Mouse (Mus musculus) left cerebral cortex, postnatal 14 days (tissue): Measurements from ENCODE around the gene Papola. TPM values are rescaled to one million over a fixed set of nuclear protein-coding genes. Genes with fewer than 3 reads are reported as not detected.

Source experiments
- DNase-seq, 2 experiments: peaks; one replicate each; pipeline ENCODE4 v3.0.0; 2021 to 2022; ENCODE audit warnings: low spot score in 2 of 2, mixed read lengths in 1 of 2
- intact Hi-C: fragments of 180-260 bp; cut with DNase I; formaldehyde crosslinking; loops from one replicate; pipeline ENCODE4 v1.15.1; 2025
- total RNA-seq, 2 experiments: library from RNA; stranded (reverse); gene quantifications; 2 replicates each; pipeline ENCODE4 v1.2.3; 2021

Papola gene
- total RNA-seq, 2 experiments from 2014 or later, result 134 to 143 TPM

DNA sequence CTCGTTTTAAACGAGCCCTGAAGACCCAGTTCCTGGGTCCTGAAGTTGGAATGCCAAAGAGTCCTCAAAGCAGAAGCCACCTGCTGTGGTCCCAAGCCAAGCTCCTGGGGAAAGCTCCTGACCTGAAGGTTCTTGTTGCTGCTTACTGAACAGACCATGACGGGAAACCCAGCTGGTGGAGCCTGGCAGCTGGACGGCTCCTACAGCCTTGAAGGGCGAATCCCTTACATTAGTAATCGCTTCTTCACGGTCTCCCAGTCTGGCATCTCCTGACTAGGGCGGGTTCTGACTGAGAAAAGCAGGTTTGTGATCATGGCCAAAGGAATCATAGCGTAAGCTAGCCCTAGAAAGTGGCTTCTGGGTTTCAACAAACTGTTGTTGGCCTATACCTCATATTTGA is 66.2 kb downstream of the Papola start:
- no peak for DNase-seq
- intact Hi-C loops, result no loop called here

DNA sequence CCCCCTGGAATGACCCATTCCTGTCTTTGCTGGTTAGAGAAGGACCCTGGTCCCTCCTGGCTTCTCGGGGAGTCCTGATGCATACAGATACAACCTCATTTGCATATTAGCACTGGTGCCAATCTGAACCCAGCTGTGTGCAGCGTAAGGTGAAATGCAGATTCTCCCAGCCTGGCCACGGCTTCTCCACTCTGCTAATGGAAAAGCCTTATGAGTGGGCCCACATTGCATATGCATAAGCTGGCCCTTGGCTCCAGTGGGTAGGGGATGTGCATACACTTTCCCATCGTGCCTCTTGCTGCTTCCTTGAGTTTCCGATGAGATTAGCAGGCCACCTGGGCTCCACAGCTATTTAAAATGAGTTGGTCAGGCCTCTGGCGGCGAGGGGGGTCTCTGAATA is 68.3 kb downstream of the Papola start:
- intact Hi-C loops, result no loop called here
- DNase-seq, result no peak

DNA sequence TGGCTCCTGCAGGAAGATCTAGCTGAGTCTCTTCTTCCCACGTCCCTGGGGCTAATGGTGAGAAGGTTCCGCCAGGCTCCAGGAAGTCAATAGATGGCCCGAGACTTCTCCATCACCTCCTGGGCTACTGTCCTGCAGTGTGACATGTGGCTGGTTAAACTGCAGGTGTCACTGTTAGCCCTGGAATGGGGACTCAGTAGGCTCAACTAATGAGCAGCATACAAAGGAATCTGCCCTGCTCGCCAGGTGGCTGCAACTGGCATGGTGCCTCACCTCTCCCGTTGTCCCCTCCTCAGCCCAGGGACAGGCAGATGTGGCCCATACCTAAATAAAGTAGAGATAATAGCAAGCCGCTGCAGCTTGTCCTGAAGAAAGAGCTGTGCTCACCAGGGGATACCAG is 70.1 kb downstream of the Papola start:
- intact Hi-C loops, result loop anchor here (5.0 kb wide), 2 partner anchors 108 to 203 kb away; no protein-coding TSS in a partner anchor
- peak in 1 of 2 experiments; percentile 48 for DNase-seq

DNA sequence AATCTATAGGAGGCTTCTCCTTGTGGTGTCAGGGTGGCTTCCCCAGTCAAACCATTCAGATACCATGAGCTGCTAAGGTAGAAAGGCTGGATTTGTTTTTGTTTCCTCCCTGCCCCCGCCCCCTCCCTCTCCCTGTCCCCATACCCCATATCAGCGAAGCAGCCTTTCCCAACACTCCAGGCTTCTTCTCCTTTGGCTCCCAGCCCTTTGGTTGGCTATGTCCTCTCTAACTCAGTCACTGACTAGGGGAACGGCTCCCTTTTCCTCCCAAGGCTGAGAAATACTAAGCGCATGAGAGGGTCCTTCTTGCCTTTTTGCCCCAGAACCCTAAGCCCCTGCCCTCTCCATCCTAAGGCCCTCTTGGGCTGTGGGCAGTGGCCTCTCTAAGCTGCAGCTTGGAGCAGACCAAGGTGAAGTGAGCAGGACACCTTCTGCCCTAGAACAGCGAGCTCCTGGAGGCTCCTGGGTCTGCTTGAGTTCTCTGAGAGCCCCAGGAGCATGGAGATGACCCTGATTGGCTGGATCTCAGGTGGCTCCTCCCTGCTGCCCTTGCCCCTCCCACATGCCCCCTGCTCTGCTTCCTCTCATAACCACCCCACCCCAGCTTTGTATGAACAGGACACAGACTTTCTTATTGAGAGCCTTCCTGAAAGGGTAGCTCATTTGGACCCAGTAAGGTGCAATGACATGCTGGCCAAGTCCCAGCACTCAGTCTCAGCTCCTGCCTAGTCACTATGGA is 73.6 kb downstream of the Papola start:
- DNase-seq, result no peak
- intact Hi-C loops, result loop anchor here (5.0 kb wide), 2 partner anchors 104 to 199 kb away; no protein-coding TSS in a partner anchor

DNA sequence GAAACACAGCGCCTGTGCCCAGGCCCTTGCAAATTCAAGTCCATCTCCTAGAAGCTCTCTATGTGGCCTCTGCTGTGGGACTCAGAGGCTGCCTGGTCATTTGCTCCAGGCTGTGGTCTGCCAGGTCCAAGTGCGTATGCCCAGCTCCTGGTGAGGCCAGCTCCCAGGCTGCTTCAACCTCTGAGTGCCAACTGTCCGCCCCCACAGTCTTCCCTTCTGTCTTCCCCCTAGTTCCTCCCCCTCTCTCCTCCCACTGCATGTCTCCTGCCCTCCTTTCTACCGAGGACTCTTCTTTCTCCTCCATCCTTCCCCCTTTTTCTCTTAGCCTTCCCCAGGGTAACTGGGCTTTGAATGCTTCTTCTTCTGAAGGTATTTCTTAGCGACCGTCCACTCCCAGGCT is 77.6 kb downstream of the Papola start:
- no peak for DNase-seq
- intact Hi-C loops, result no loop called here

DNA sequence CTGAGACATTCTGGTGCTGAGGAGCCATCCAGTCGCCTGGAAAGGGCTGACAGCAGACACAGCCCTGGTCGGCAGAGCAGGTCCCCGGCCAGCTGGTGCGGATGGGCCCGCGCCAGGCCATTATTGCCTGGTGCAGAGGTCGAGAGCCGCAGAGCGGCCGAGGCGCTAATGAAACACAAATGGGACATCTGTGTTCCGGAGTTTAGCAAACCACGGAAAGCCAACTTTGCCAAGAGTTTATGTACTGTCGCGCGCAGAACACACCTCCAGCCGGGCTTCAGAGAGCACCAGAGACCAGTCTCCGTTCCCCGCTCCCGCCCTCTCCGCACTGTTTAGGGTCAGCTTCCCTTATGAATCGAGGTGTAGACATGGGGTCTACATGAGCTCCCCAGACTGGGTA is 78.1 kb downstream of the Papola start:
- DNase-seq, result no peak
- intact Hi-C loops, result no loop called here

DNA sequence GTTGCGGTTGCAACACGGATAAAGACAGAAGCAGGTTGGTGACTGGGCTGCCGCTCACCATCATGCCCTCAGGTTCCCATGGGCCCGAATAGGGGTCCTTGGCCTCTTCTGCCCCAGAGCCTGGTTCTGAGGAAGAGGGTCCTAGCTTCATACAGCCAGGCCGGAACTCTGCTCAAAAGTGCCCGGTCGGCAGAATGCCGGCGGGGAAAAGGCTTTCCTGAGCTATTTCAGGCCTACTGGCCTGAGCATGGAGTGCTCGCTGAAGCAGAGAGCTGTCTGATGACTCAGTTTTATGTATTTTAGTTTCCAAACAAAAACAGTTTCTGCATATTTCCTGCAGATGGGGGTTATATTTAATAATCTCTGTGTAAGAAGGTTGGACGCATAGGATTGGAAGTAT is 78.9 kb downstream of the Papola start:
- DNase-seq, result no peak
- intact Hi-C loops, result no loop called here

DNA sequence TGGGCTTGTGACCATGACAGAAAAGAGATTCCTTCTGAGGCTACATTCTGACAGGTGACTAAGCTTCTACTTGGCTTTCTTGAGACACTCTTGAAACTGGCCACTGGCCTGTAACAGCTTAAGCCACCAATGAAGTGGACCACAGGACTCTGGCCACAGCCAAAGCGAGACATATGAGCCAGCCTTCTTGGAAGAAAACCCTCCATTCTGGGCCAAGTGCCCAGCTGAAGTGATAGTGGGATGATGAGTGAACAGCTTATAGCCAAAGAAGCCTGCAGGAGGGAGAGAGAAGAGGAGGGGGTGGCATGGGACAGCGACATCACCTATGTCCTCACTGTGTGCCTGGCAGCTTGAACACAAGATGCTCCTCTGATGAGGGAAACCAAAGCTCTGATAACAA is 83.2 kb downstream of the Papola start:
- intact Hi-C loops, result no loop called here

DNA sequence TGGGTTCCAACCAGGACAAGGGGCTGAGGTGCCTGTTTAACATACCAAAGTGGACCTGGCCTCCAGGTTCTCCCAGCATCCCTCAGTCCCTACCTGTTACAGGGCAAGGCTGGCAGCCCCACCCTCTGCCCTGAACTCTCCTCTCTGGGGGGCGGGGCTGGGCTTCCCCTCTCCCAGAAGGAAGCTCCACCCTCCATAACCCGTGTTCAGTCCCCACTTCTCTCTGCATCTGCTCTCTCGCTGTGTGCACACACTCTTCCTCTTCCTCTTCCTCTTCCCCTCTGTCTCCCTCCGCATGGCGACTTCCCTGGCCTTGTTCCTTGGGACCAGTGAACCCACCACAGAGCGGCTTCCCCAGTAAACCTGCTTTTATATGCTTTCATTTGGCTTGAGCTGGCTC is 84.7 kb downstream of the Papola start:
- no peak for DNase-seq
- intact Hi-C loops, result no loop called here

More for the DNA sequence above, 83.2 kb downstream of the Papola start:
- DNase-seq, result no peak

DNA sequence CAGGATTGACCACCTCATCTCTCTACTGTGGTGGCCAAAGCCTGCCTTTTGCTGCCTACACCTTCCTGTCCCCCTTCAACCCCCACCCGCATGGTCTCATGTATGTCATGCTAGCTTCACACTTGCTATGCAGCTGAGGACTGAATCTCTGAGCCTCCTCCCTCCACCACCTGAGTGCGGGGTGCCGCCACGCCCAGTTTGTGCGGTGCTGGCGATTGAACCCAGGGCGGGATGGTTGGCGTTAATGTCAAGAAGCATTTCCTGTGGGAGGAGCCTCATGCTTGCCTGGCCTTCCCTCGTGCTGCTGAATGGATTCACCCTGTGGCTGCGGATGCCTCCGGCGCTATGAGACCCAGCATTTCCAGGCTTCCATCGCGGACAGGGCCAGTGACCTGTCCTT is 85.2 kb downstream of the Papola start:
- DNase-seq, result no peak
- intact Hi-C loops, result no loop called here

DNA sequence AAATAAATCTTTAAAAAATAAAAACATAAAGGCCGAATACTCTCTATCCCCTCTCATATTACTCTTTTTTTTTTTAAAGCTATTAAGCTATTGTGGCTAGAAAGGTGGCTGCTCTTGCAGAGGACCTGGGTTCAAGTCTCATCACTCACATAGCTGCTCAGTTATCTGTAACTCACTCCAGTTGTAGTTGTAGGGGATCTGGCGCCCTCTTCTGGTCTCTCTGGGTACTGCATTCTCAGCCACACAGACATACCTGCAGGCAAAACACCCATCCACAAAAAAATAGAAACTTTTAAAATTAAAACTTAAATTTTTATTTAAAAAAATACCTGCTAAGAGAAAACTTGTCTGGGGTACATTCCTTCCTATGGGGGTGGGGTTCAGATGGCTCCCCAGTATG is 88.8 kb downstream of the Papola start:
- intact Hi-C loops, result no loop called here
- no peak for DNase-seq

DNA sequence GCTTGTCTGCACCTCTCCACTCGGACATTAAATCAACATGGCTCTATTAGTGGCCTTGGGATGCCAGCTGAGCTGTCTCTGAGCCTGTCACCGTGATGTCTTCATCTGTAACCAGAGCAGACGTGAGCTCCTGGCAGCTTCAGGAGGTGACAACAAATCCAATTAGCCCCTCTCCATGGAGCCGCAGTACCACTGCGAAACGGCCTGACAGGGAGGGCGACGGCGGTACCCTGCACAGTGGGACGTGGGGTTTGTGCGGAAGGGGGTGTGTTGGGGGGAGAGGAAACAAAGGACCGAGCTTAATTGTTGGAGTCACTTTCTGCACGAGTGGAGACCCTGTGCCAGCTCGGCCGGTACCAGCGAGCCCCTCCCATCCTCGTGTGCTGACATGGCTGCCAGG is 90.6 kb downstream of the Papola start:
- no peak for DNase-seq
- intact Hi-C loops, result no loop called here

DNA sequence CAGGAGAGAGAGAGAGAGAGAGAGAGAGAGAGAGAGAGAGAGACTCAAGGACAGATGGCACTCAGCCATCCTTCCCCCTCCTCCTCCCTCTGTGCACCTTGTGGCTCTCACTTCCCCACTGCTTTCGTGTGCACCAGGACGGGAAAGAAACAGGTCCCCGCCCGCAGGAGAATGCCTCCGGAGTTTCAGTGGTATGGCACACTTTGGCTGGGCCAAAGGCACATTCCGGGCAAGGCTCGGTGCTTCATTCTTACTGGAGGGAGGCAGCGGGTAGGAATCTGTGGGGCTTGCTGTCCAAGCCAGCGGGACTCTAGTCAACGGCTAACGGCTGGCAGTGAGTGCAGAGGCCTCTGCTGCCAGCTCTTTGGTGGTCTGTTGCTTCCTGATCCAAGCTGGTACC is 92.0 kb downstream of the Papola start:
- DNase-seq, result peak in 1 of 2 experiments; percentile 42

DNA sequence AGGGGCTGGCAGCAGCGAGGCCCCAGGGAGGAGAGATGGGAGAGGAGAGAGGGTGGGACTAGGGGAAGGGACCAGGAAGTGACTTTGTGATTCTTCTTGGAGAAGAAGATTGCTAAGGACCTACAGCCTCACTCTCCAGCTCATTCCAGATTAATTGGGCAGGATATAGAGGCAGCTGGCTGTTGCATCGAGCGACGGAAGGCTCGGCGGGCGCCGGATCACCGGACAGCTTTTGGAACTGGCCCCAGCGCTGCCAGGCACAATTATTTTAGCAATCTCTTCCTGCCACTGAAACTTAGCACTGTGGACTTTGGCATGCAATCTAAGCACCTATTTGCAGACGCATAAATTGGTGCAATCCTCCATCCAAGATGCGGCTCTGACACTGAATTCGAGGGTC is 92.4 kb downstream of the Papola start:
- intact Hi-C loops, result no loop called here
- no peak for DNase-seq

More for the DNA sequence above, 92.0 kb downstream of the Papola start:
- intact Hi-C loops, result no loop called here

DNA sequence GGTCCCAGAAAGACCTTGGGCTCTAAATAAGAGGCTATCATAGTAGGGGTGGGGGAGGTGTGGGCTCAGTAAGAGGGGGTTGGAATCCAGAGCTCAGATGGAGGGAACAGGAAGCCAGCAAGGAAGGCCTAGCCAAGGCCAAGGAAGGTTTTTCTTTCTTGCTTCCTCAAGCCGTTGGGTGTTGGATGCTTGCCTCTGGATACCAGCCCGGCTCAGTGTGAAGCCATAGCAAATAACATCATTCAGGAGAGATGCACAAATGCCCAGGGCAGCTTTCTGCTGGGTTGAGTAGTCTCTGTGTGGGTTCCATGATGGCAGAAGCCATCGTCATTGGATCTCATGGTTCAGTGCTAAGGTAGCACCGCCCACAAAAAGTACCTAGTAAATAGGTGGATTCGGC is 94.3 kb downstream of the Papola start:
- intact Hi-C loops, result no loop called here
- no peak for DNase-seq

DNA sequence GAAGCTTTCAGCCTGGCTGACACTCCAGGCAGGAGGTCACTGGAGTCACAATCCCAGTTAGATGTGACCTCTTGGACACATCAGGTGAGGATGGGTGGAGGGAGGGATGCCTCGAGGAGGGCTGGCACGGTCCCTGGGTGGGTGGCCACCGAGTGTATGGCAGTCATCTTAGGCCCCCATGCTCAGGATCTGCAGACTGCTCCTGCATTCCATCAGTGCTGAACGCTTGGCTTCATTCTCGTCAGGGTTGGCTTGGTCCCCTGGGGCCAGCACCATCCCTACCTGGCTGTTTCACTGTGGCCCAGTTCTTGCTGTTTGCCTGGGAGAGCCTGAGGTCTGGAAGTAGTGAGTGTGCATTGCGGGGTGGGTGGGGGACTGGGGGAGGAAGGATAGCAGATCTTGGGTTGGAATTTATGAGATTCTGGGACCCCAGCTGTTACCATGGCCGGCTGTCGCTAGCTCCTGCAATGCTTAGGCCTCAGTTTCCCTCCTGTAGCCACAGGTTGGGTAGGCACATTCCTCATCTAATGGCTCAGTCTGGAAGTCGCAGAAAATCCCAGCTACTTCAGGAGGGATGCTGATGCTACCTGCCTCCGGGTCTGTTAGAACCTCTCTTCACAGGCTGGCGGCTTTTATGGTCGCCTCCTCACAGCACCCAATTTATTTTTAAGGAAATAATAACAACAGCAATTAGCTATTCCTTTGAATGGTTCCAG is 99.5 kb downstream of the Papola start:
- DNase-seq, result no peak
- intact Hi-C loops, result no loop called here

DNA sequence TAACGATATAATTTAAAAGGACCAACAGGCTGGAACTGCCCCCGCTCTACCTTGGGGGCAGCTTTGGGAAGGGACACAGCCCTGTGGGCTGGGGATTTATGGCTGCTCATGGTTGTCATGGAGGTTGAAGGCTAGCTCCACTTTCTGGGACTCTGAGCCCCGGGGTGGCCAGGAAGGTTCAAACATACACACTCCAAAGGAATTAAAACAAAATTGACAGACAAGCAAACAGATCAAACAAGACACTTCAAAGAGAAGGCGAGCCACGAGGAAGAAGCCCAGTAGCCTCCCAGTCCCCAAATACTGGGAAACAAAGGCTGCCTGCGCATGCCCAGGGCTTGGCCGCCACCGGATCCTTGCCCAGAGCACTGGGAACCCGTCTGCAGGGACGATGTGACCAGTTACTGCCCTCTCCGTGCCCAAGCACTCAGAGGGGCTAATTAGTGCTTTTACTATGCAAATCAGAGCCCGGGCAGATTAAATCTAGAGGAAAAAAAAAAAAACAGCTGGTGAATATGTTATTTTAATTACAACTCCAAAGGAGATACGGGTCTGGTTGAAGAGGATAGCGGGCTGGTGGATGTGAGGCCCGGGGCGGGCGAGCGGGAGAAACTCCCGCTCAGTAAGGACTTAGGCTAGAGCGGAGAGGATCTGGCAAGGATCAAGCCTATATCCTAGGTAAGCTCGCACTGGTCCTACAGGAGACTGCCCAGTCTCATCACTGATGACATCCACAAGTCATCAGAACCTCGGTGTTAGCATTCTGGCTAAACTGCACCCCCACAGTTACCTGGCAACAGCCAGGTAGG is 100.2 kb downstream of the Papola start:
- intact Hi-C loops, result no loop called here

More for the DNA sequence above, 100.2 kb downstream of the Papola start:
- no peak for DNase-seq
